Mouse (Mus musculus) liver, embryonic 11.5 days (tissue): ENCODE measurements around the gene Cort. TPM values are rescaled to one million over a fixed set of nuclear protein-coding genes. Genes with fewer than 3 reads are reported as not detected.

Source experiments
- ATAC-seq: fragments of 200-750 bp; cut with Nextera tagmentation; replicated peaks from 2 replicates; pipeline ENCODE4 v1.8.0; 2017; ENCODE audit warnings: moderate number of reproducible peaks, mild to moderate bottlenecking, moderate TSS enrichment, moderate library complexity; ENCODE audit not compliant: low FRiP score
- DNase-seq: peaks from one replicate; pipeline ENCODE4 v3.0.0-alpha.2; 2017; ENCODE audit warnings: low spot score
- H3K27ac ChIP-seq: fragments of 300-500 bp; sonication (generic); 2 replicates; pipeline ENCODE4 v1.5.1; 2014; ENCODE audit warnings: mild to moderate bottlenecking, low read depth, low read length, control low read depth
- H3K27me3 ChIP-seq: fragments of 300-500 bp; sonication (generic); replicated peaks from 2 replicates; pipeline ENCODE4 v1.6.1; 2014; ENCODE audit warnings: low read length, mixed read lengths; ENCODE audit not compliant: control insufficient read depth, insufficient read depth
- H3K36me3 ChIP-seq: fragments of 300-500 bp; sonication (generic); 2 replicates; pipeline ENCODE4 v1.6.1; 2014; ENCODE audit warnings: mild to moderate bottlenecking, low read length, moderate library complexity, mixed read lengths; ENCODE audit not compliant: control insufficient read depth, insufficient read depth
- H3K4me1 ChIP-seq: fragments of 300-500 bp; sonication (generic); replicated peaks from 2 replicates; pipeline ENCODE4 v1.6.1; 2014; ENCODE audit warnings: low read length, mixed read lengths; ENCODE audit not compliant: control insufficient read depth, insufficient read depth
- H3K4me2 ChIP-seq: fragments of 300-500 bp; sonication (generic); 2 replicates; pipeline ENCODE4 v1.6.1; 2014; ENCODE audit warnings: mild to moderate bottlenecking, control low read depth, moderate library complexity
- H3K4me3 ChIP-seq: fragments of 300-500 bp; sonication (generic); 2 replicates; pipeline ENCODE4 v1.5.1; 2014; ENCODE audit warnings: low read depth, low read length, control low read depth
- H3K9ac ChIP-seq: fragments of 300-500 bp; sonication (generic); 2 replicates; pipeline ENCODE4 v1.6.1; 2014; ENCODE audit warnings: low read depth, low read length, control low read depth
- H3K9me3 ChIP-seq: fragments of 300-500 bp; sonication (generic); 2 replicates; pipeline ENCODE4 v1.6.1; 2016; ENCODE audit warnings: low read length, inconsistent platforms, mixed read lengths; ENCODE audit not compliant: control insufficient read depth
- WGBS: fragments of 180-500 bp; shearing (Covaris S2); extraction: QIAGEN DNeasy Blood & Tissue Kit; methylation state at CpG from one replicate; pipeline ENCODE4 v1.1.7; 2014; 5-methylcytosine and 5-hydroxymethylcytosine counted together
- polyA plus RNA-seq: library from polyadenylated mRNA; unstranded; fragments of >200 nt; fragmentation: Nextera tagmentation; extraction: Ambion mirVana; gene quantifications from 2 replicates; pipeline ENCODE4 v1.2.1, GENCODE M21; 2014

The Cort gene
- polyA plus RNA-seq, 1 experiment from 2014 or later: 0.26 TPM

GRCm38 (mm10) chr4:149143594-149143993 is 17.0 kb upstream of the Cort start:
- Histone ChIP-seq H3K4me2 (no peak overlapping the region), H3K4me3 (no peak overlapping the region), H3K27me3 (no peaks in the 10 kb centered on the region; the same call in 1 of the 2 replicates), H3K9me3 (no peaks in the 10 kb centered on the region), H3K27ac (no peak overlapping the region), H3K36me3 (no peaks in the 10 kb centered on the region), H3K4me1 (peaks cover 6% of the 10 kb centered on the region), H3K9ac (no peak overlapping the region)
- ATAC-seq: no peak
- no peak for DNase-seq
- 25% methylated on average over 4 of the region's 4 CpGs for WGBS

GRCm38 (mm10) chr4:149138515-149138914 is 12.0 kb upstream of the Cort start:
- ATAC-seq (no peak), DNase-seq (no peak)
- no peak overlapping the region for H3K4me2 ChIP-seq
- H3K27me3 ChIP-seq: no peaks in the 10 kb centered on the region
- no peak overlapping the region for H3K27ac ChIP-seq
- no peak overlapping the region for H3K4me3 ChIP-seq
- 78% methylated on average over 8 of the region's 8 CpGs for WGBS
- peaks cover 6% of the 10 kb centered on the region; the same call in 1 of the 2 replicates for H3K4me1 ChIP-seq
- no peaks in the 10 kb centered on the region for H3K36me3 ChIP-seq
- H3K9ac ChIP-seq: no peak overlapping the region
- no peaks in the 10 kb centered on the region for H3K9me3 ChIP-seq

GRCm38 (mm10) chr4:149136982-149137770 is 10.6 kb upstream of the Cort start, which contains the start of gene Cenps:
TSS of gene Cenps (minus strand) at chr4:149137629.
- Histone ChIP-seq H3K9me3 (no peaks in the 10 kb centered on the region), H3K4me3 (peak within 1 kb of the TSS; percentile 55), H3K4me2 (peak within 1 kb of the TSS; percentile 73), H3K4me1 (peaks cover 11% of the 10 kb centered on the region), H3K27ac (peak within 1 kb of the TSS; percentile 81), H3K9ac (peak within 1 kb of the TSS; percentile 75), H3K36me3 (no peaks in the 10 kb centered on the region), H3K27me3 (no peaks in the 10 kb centered on the region)
- WGBS: under 1% methylated on average over 68 of the region's 68 CpGs
- ATAC-seq: peak; percentile 87
- DNase-seq: peak; percentile 97

GRCm38 (mm10) chr4:149136116-149136850 is 9.7 kb upstream of the Cort start:
- H3K4me2 ChIP-seq: peak overlapping the region; percentile 73
- H3K9me3 ChIP-seq: no peaks in the 10 kb centered on the region
- H3K36me3 ChIP-seq: no peaks in the 10 kb centered on the region; the same call in 1 of the 2 replicates
- peaks cover 11% of the 10 kb centered on the region for H3K4me1 ChIP-seq
- WGBS: 69% methylated on average over 18 of the region's 18 CpGs
- H3K9ac ChIP-seq: peak overlapping the region; percentile 75
- no peak for DNase-seq
- H3K27ac ChIP-seq: no peak overlapping the region
- ATAC-seq: no peak
- no peaks in the 10 kb centered on the region for H3K27me3 ChIP-seq
- H3K4me3 ChIP-seq: peak overlapping the region; percentile 55

- Histone ChIP-seq H3K36me3 (no peaks in the 10 kb centered on the region; the same call in 1 of the 2 replicates), H3K4me2 (no peak overlapping the region), H3K4me3 (no peak overlapping the region), H3K27me3 (no peaks in the 10 kb centered on the region), H3K27ac (no peak overlapping the region), H3K9ac (no peak overlapping the region), H3K4me1 (peaks cover 11% of the 10 kb centered on the region), H3K9me3 (no peaks in the 10 kb centered on the region)
- 86% methylated on average over 5 of the region's 5 CpGs for WGBS
- DNase-seq (no peak), ATAC-seq (no peak)
Observed at GRCm38 (mm10) chr4:149133395-149133794, 6.8 kb upstream of the Cort start.

- DNase-seq (no peak), ATAC-seq (no peak)
- Histone ChIP-seq H3K4me3 (no peak overlapping the region), H3K9ac (no peak overlapping the region), H3K9me3 (no peaks in the 10 kb centered on the region), H3K27ac (peak overlapping the region; percentile 58; the same call in 1 of the 2 replicates), H3K27me3 (no peaks in the 10 kb centered on the region), H3K4me1 (peaks cover 11% of the 10 kb centered on the region), H3K4me2 (no peak overlapping the region), H3K36me3 (no peaks in the 10 kb centered on the region; the same call in 1 of the 2 replicates)
- 78% methylated on average over 21 of the region's 21 CpGs for WGBS
Observed at GRCm38 (mm10) chr4:149131789-149132565, 5.4 kb upstream of the Cort start.

GRCm38 (mm10) chr4:149131021-149131752 is 4.6 kb upstream of the Cort start:
- Histone ChIP-seq H3K27me3 (no peaks in the 10 kb centered on the region), H3K27ac (no peak overlapping the region), H3K36me3 (no peaks in the 10 kb centered on the region; the same call in 1 of the 2 replicates), H3K4me1 (peaks cover 6% of the 10 kb centered on the region), H3K4me3 (no peak overlapping the region), H3K9ac (no peak overlapping the region), H3K4me2 (no peak overlapping the region), H3K9me3 (no peaks in the 10 kb centered on the region)
- ATAC-seq (no peak), DNase-seq (no peak)
- 89% methylated on average over 23 of the region's 23 CpGs for WGBS

GRCm38 (mm10) chr4:149128467-149128866 is 1.9 kb upstream of the Cort start:
- no peaks in the 10 kb centered on the region; the same call in 1 of the 2 replicates for H3K36me3 ChIP-seq
- 80% methylated on average over 18 of the region's 18 CpGs for WGBS
- no peak for ATAC-seq

More at GRCm38 (mm10) chr4:149128467-149128866, 1.9 kb upstream of the Cort start:
- Histone ChIP-seq H3K4me3 (no peak overlapping the region), H3K4me2 (no peak overlapping the region), H3K9ac (no peak overlapping the region), H3K27me3 (no peaks in the 10 kb centered on the region), H3K9me3 (no peaks in the 10 kb centered on the region), H3K4me1 (peaks cover 6% of the 10 kb centered on the region), H3K27ac (no peak overlapping the region)
- no peak for DNase-seq
